Mouse (Mus musculus) forebrain, embryonic 16.5 days (tissue): ENCODE results near the gene St6galnac3. TPM values are rescaled to one million over a fixed set of nuclear protein-coding genes. Genes with fewer than 3 reads are reported as not detected.

Experiments used
- ATAC-seq: fragments of 200-750 bp; cut with Nextera tagmentation; 2 replicates; pipeline ENCODE4 v1.8.0; 2017; ENCODE audit warnings: mild to moderate bottlenecking, moderate library complexity
- H3K27ac ChIP-seq: fragments of 300-500 bp; sonication (generic); 2 replicates; pipeline ENCODE4 v1.5.1; 2014; ENCODE audit warnings: low read length, control low read depth
- H3K27me3 ChIP-seq: fragments of 300-500 bp; sonication (generic); replicated peaks from 2 replicates; pipeline ENCODE4 v1.6.1; 2014; ENCODE audit warnings: low read length; ENCODE audit not compliant: control insufficient read depth, insufficient read depth
- H3K36me3 ChIP-seq: fragments of 300-500 bp; sonication (generic); 2 replicates; pipeline ENCODE4 v1.6.1; 2014; ENCODE audit not compliant: control insufficient read depth, insufficient read depth
- H3K4me1 ChIP-seq: fragments of 300-500 bp; sonication (generic); replicated peaks from 2 replicates; pipeline ENCODE4 v1.6.1; 2014; ENCODE audit warnings: low read length; ENCODE audit not compliant: control insufficient read depth, insufficient read depth
- H3K4me2 ChIP-seq: fragments of 300-500 bp; sonication (generic); 2 replicates; pipeline ENCODE4 v1.6.1; 2014; ENCODE audit warnings: mild to moderate bottlenecking, low read length, control low read depth
- H3K4me3 ChIP-seq: fragments of 300-500 bp; sonication (generic); replicated peaks from 2 replicates; pipeline ENCODE4 v1.5.1; 2014; ENCODE audit warnings: mild to moderate bottlenecking, low read length, control low read depth
- H3K9ac ChIP-seq: fragments of 300-500 bp; sonication (generic); replicated peaks from 2 replicates; pipeline ENCODE4 v1.6.1; 2014; ENCODE audit warnings: low read depth, low read length, control low read depth
- H3K9me3 ChIP-seq: fragments of 300-500 bp; sonication (generic); 2 replicates; pipeline ENCODE4 v1.6.1; 2016; ENCODE audit warnings: low read length; ENCODE audit not compliant: control insufficient read depth
- WGBS: fragments of 180-500 bp; shearing (Covaris S2); extraction: QIAGEN DNeasy Blood & Tissue Kit; methylation state at CpG from one replicate; pipeline ENCODE4 v1.1.7; 2014; 5-methylcytosine and 5-hydroxymethylcytosine counted together
- polyA plus RNA-seq: library from polyadenylated mRNA; unstranded; fragments of >200 nt; fragmentation: Nextera tagmentation; extraction: Ambion mirVana; gene quantifications from 2 replicates; pipeline ENCODE4 v1.2.1, GENCODE M21; 2015

St6galnac3 gene
- polyA plus RNA-seq, 1 experiment from 2014 or later, result 23.5 TPM

- no peaks in the 10 kb centered on the region for H3K36me3 ChIP-seq
- H3K9me3 ChIP-seq, result no peaks in the 10 kb centered on the region
- H3K4me2 ChIP-seq, result no peak overlapping the region
- no peak overlapping the region for H3K4me3 ChIP-seq
- H3K4me1 ChIP-seq, result 0 out of 2 replicates have a peak, but pooled peaks cover 3% of the 10 kb centered on the region
- H3K27ac ChIP-seq, result no peak overlapping the region
- WGBS, result 87% methylated on average over 6 of the region's 6 CpGs
- ATAC-seq, result no peak
- H3K27me3 ChIP-seq, result no peaks in the 10 kb centered on the region
- no peak overlapping the region for H3K9ac ChIP-seq
Measured at GRCm38 (mm10) chr3:153354186-153354987, 370.6 kb downstream of the St6galnac3 start.

- no peaks in the 10 kb centered on the region for H3K27me3 ChIP-seq
- no peak overlapping the region for H3K9ac ChIP-seq
- ATAC-seq, result no peak
- H3K4me2 ChIP-seq, result no peak overlapping the region
- H3K4me3 ChIP-seq, result no peak overlapping the region
- no peaks in the 10 kb centered on the region for H3K36me3 ChIP-seq
- WGBS, result 91% methylated on average over 16 of the region's 16 CpGs
- 0 out of 2 replicates have a peak, but pooled peaks cover 3% of the 10 kb centered on the region for H3K4me1 ChIP-seq
- no peaks in the 10 kb centered on the region for H3K9me3 ChIP-seq
- H3K27ac ChIP-seq, result no peak overlapping the region
Measured at GRCm38 (mm10) chr3:153353313-153354103, 371.5 kb downstream of the St6galnac3 start.

GRCm38 (mm10) chr3:153349981-153350380 is 375.0 kb downstream of the St6galnac3 start:
- peak; percentile 58; the same call in 1 of the 2 replicates for ATAC-seq
- Histone ChIP-seq H3K4me1 (peaks cover 5% of the 10 kb centered on the region; the same call in 1 of the 2 replicates), H3K4me3 (no peak overlapping the region), H3K27me3 (no peaks in the 10 kb centered on the region), H3K9me3 (no peaks in the 10 kb centered on the region), H3K9ac (no peak overlapping the region), H3K36me3 (no peaks in the 10 kb centered on the region), H3K27ac (no peak overlapping the region), H3K4me2 (no peak overlapping the region)
- WGBS, result 36% methylated on average over 10 of the region's 10 CpGs

GRCm38 (mm10) chr3:153348797-153349465 is 376.0 kb downstream of the St6galnac3 start:
- no peaks in the 10 kb centered on the region for H3K36me3 ChIP-seq
- peaks cover 11% of the 10 kb centered on the region; the same call in 1 of the 2 replicates for H3K4me1 ChIP-seq
- H3K4me3 ChIP-seq, result no peak overlapping the region
- no peaks in the 10 kb centered on the region for H3K9me3 ChIP-seq
- 94% methylated on average over 9 of the region's 9 CpGs for WGBS
- no peaks in the 10 kb centered on the region for H3K27me3 ChIP-seq
- H3K27ac ChIP-seq, result no peak overlapping the region
- no peak overlapping the region for H3K9ac ChIP-seq
- no peak overlapping the region for H3K4me2 ChIP-seq
- no peak for ATAC-seq

- ATAC-seq, result peak; percentile 70
- Histone ChIP-seq H3K9me3 (no peaks in the 10 kb centered on the region), H3K4me1 (peaks cover 8% of the 10 kb centered on the region; the same call in 1 of the 2 replicates), H3K4me3 (no peak overlapping the region), H3K9ac (no peak overlapping the region), H3K27me3 (no peaks in the 10 kb centered on the region), H3K36me3 (no peaks in the 10 kb centered on the region), H3K4me2 (no peak overlapping the region), H3K27ac (no peak overlapping the region)
- WGBS, result 35% methylated on average over 5 of the region's 5 CpGs
Measured at GRCm38 (mm10) chr3:153344979-153345378, 380.0 kb downstream of the St6galnac3 start.

GRCm38 (mm10) chr3:153339940-153340339 is 385.0 kb downstream of the St6galnac3 start:
- Histone ChIP-seq H3K4me3 (no peak overlapping the region), H3K27ac (no peak overlapping the region), H3K9me3 (no peaks in the 10 kb centered on the region), H3K4me2 (no peak overlapping the region), H3K9ac (no peak overlapping the region), H3K4me1 (peaks cover 5% of the 10 kb centered on the region; the same call in 1 of the 2 replicates), H3K27me3 (no peaks in the 10 kb centered on the region), H3K36me3 (no peaks in the 10 kb centered on the region)
- 76% methylated on average over 2 of the region's 2 CpGs for WGBS
- ATAC-seq, result no peak

- no peak overlapping the region for H3K27ac ChIP-seq
- no peak overlapping the region for H3K9ac ChIP-seq
- H3K4me2 ChIP-seq, result no peak overlapping the region
- no peaks in the 10 kb centered on the region for H3K9me3 ChIP-seq
- no peak overlapping the region for H3K4me3 ChIP-seq
- no peak for ATAC-seq
- no peaks in the 10 kb centered on the region for H3K27me3 ChIP-seq
- WGBS, result 75% methylated on average over 12 of the region's 12 CpGs
- no peaks in the 10 kb centered on the region; the same call in 1 of the 2 replicates for H3K4me1 ChIP-seq
- H3K36me3 ChIP-seq, result no peaks in the 10 kb centered on the region
Measured at GRCm38 (mm10) chr3:153339091-153339490, 385.9 kb downstream of the St6galnac3 start.

GRCm38 (mm10) chr3:153337779-153338178 is 387.2 kb downstream of the St6galnac3 start:
- Histone ChIP-seq H3K9me3 (no peaks in the 10 kb centered on the region), H3K4me3 (no peak overlapping the region), H3K36me3 (no peaks in the 10 kb centered on the region), H3K4me1 (no peaks in the 10 kb centered on the region), H3K27me3 (no peaks in the 10 kb centered on the region), H3K4me2 (no peak overlapping the region), H3K27ac (no peak overlapping the region), H3K9ac (no peak overlapping the region)
- ATAC-seq, result no peak
- 93% methylated on average over 3 of the region's 3 CpGs for WGBS

GRCm38 (mm10) chr3:153337221-153337620 is 387.8 kb downstream of the St6galnac3 start:
- 79% methylated on average over 2 of the region's 2 CpGs for WGBS

More at GRCm38 (mm10) chr3:153337221-153337620, 387.8 kb downstream of the St6galnac3 start:
- Histone ChIP-seq H3K9me3 (no peaks in the 10 kb centered on the region), H3K4me3 (no peak overlapping the region), H3K4me1 (no peaks in the 10 kb centered on the region), H3K4me2 (no peak overlapping the region), H3K9ac (no peak overlapping the region), H3K27ac (no peak overlapping the region), H3K36me3 (no peaks in the 10 kb centered on the region), H3K27me3 (no peaks in the 10 kb centered on the region)
- ATAC-seq, result no peak
